Mouse (Mus musculus) embryonic facial prominence, embryonic 11.5 days (tissue): ENCODE measurements at regions not wholly inside any gene's neighbourhood (a gene's known extent, or its start where the extent isn't known, plus 50 kb on each side); places are given as distances from the start of the nearest gene placed in this dataset.

Experiments used
- ATAC-seq: fragments of 200-750 bp; cut with Nextera tagmentation; replicated peaks from 2 replicates; pipeline ENCODE4 v1.8.0; 2017; ENCODE audit warnings: low read depth; ENCODE audit not compliant: insufficient number of reproducible peaks, low FRiP score, low TSS enrichment
- DNase-seq: peaks from one replicate; pipeline ENCODE4 v3.0.0-alpha.2; 2015; ENCODE audit warnings: low spot score
- H3K27ac ChIP-seq: fragments of 300-500 bp; sonication (generic); replicated peaks from 2 replicates; pipeline ENCODE4 v1.5.1; 2014; ENCODE audit warnings: mild to moderate bottlenecking, low read depth, low read length, control low read depth
- H3K27me3 ChIP-seq: fragments of 300-500 bp; sonication (generic); 2 replicates; pipeline ENCODE4 v1.6.1; 2014; ENCODE audit warnings: mild to moderate bottlenecking, low read length, moderate library complexity, mixed read lengths; ENCODE audit not compliant: control insufficient read depth, insufficient read depth
- H3K36me3 ChIP-seq: fragments of 300-500 bp; sonication (generic); replicated peaks from 2 replicates; pipeline ENCODE4 v1.6.1; 2014; ENCODE audit warnings: low read depth, mild to moderate bottlenecking, low read length, moderate library complexity, mixed read lengths; ENCODE audit not compliant: control insufficient read depth, insufficient read depth
- H3K4me1 ChIP-seq: fragments of 300-500 bp; sonication (generic); 2 replicates; pipeline ENCODE4 v1.6.1; 2014; ENCODE audit warnings: low read length, mixed read lengths; ENCODE audit not compliant: control insufficient read depth, insufficient read depth
- H3K4me2 ChIP-seq: fragments of 300-500 bp; sonication (generic); 2 replicates; pipeline ENCODE4 v1.6.1; 2014; ENCODE audit warnings: low read depth, mild to moderate bottlenecking, control low read depth, low read length, moderate library complexity
- H3K4me3 ChIP-seq: fragments of 300-500 bp; sonication (generic); 2 replicates; pipeline ENCODE4 v1.5.1; 2014; ENCODE audit warnings: low read depth, low read length, control low read depth
- H3K9ac ChIP-seq: fragments of 300-500 bp; sonication (generic); replicated peaks from 2 replicates; pipeline ENCODE4 v1.6.1; 2014; ENCODE audit warnings: mild to moderate bottlenecking, control low read depth, low read length
- H3K9me3 ChIP-seq: fragments of 300-500 bp; sonication (generic); replicated peaks from 2 replicates; pipeline ENCODE4 v1.6.1; 2016; ENCODE audit warnings: mild to moderate bottlenecking, low read length, inconsistent platforms, mixed read lengths; ENCODE audit not compliant: control insufficient read depth
- WGBS: fragments of 180-500 bp; shearing (Covaris S2); extraction: QIAGEN DNeasy Blood & Tissue Kit; methylation state at CpG from one replicate; pipeline ENCODE4 v1.1.7; 2014; 5-methylcytosine and 5-hydroxymethylcytosine counted together

DNA sequence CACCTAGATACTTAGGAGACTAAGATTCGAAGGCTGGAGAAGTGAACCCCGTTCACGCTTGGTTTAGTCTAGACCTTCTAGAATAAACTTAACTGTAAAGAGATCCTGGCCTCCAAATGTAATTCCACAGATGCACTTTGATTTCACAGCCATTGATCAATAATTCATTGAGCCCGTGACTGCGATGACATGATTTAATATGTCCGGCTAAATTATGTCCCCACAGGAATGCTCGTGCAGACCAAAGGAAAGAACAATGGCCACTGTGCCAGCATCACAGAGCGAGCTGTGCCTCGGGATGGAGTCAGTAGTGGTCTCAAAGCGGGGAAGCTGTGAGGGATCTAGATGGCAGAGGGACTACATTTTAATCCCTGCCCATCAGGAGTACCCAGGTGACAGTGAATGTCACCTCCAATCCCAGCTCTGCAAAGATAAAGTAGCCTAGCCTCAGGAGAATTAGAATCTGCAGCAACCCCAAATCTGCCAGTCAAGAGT, 256.5 kb upstream of the Id2 start:
- Histone ChIP-seq H3K4me1 (no peaks in the 10 kb centered on the region), H3K27ac (no peak overlapping the region), H3K4me2 (no peak overlapping the region), H3K4me3 (no peak overlapping the region), H3K36me3 (no peaks in the 10 kb centered on the region), H3K27me3 (no peaks in the 10 kb centered on the region), H3K9me3 (no peaks in the 10 kb centered on the region), H3K9ac (no peak overlapping the region)
- WGBS = 91% methylated on average over 10 of the region's 10 CpGs
- no peak for ATAC-seq
- DNase-seq = no peak

DNA sequence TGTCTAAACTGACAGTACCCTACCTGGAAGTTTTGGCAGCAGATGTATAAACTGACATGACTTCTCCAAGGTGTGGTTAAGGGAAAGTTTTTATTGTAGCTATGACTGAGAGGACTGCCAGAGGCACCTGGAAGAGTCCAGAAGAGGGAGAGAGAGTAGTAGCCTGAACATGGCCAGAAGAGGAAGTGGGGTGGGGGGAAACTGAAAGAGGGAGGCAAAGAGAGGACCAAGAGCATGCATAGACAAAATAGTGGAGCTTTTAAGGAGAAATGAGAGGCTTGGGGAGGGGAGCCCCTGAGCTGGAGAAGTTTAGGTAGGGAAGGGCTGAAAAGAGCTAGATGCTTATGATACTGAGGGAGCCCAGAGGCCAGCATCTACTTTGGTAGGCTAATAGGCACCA, 255.2 kb upstream of the Id2 start:
- no peak overlapping the region for H3K4me3 ChIP-seq
- no peak overlapping the region for H3K27ac ChIP-seq
- no peaks in the 10 kb centered on the region for H3K27me3 ChIP-seq
- no peaks in the 10 kb centered on the region for H3K36me3 ChIP-seq
- H3K4me2 ChIP-seq = no peak overlapping the region
- no peaks in the 10 kb centered on the region for H3K9me3 ChIP-seq
- no peaks in the 10 kb centered on the region for H3K4me1 ChIP-seq
- DNase-seq (no peak), ATAC-seq (no peak)
- no peak overlapping the region for H3K9ac ChIP-seq

DNA sequence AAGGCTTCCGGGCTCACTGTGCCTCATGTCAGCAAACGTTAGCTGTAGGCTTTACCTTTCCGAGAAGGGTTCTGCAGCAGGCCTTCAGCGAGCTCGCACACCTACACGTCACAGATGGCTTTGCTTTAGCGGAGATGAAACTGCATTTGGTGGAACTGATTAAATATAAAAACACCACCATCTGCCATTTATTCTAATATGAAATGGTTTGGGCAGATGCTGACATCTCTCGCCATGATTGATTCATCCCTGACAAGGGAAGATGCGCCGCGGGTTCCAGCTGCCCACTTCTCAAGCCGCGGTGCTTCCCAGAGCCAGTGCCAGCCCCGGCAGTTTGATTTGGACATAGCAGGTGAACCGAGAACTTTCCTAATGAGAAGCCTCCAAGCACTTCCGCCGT, 247.4 kb upstream of the Id2 start:
- 79% methylated on average over 17 of the region's 17 CpGs for WGBS
- Histone ChIP-seq H3K27me3 (no peaks in the 10 kb centered on the region), H3K9ac (no peak overlapping the region), H3K4me1 (no peaks in the 10 kb centered on the region), H3K36me3 (no peaks in the 10 kb centered on the region), H3K4me3 (no peak overlapping the region), H3K9me3 (no peaks in the 10 kb centered on the region), H3K4me2 (no peak overlapping the region), H3K27ac (no peak overlapping the region)
- DNase-seq (no peak), ATAC-seq (no peak)

DNA sequence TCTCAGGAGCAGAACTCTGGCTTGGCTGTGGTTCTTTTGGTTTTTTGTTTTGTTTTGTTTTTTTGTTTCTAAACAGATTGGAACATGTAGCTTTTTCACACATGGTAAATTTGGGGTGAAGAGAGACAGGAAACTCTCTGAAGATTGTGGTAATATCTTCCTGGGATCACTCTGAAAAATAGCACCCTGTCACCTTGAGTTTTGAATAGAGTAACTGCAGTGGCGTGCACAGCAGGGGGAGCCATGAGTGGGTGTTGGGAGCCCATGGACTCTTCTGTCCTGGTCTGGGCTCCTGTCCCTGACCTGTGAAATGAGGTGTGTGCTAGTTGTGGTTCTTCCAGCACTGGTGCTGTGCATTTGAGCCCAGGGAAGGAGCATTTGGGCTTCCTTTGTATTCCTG, 241.8 kb upstream of the Id2 start:
- Histone ChIP-seq H3K27ac (no peak overlapping the region), H3K4me1 (no peaks in the 10 kb centered on the region), H3K4me3 (no peak overlapping the region), H3K27me3 (no peaks in the 10 kb centered on the region), H3K9me3 (no peaks in the 10 kb centered on the region), H3K9ac (no peak overlapping the region), H3K36me3 (no peaks in the 10 kb centered on the region), H3K4me2 (no peak overlapping the region)
- 63% methylated on average over 1 of the region's 1 CpGs for WGBS
- ATAC-seq (no peak), DNase-seq (no peak)

DNA sequence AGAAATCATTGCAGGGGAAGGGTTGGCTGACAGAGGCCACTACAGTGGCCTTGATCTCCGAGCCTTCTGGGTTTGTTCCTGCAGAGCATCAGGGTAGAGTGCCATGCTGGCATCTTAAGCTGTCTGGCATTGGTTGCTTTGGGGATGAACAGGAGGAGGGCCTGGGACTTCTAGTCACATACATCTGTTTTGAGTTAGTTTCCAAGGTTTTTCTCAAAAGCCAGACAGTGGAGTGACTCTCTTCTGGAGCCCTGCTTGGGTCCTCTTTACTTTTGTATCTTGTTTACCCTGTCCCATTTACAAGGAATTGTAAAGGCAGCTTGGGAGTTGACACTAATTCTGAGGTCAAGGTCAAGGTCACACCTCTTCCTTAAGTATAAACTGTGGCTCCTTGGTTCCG, 239.0 kb upstream of the Id2 start:
- Histone ChIP-seq H3K27ac (no peak overlapping the region), H3K9ac (no peak overlapping the region), H3K4me1 (no peaks in the 10 kb centered on the region), H3K4me2 (no peak overlapping the region), H3K36me3 (no peaks in the 10 kb centered on the region), H3K9me3 (no peaks in the 10 kb centered on the region), H3K4me3 (no peak overlapping the region), H3K27me3 (no peaks in the 10 kb centered on the region)
- WGBS = 21% methylated on average over 2 of the region's 2 CpGs
- no peak for ATAC-seq
- peak; percentile 50 for DNase-seq

DNA sequence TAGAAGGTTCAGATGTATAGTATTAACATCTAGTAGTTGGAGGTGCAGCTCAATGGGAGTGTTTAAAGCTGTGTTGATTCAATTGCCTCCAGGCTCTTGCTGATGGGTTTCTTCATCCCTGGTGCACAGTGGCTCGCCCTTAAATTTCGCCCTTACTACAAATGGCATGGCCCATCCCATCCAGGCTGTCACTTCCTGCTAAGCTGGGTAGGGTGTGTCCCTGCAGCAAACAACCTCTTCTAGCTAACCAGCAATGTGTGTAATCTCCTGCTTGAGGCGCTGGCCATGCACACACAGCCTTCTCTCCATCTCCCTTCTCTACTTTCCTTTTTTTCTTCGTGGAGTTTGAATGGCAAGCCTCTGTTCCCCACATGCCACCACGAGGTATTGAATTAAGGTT, 238.1 kb upstream of the Id2 start:
- Histone ChIP-seq H3K4me2 (no peak overlapping the region), H3K36me3 (no peaks in the 10 kb centered on the region), H3K4me3 (no peak overlapping the region), H3K9me3 (no peaks in the 10 kb centered on the region), H3K9ac (no peak overlapping the region), H3K4me1 (no peaks in the 10 kb centered on the region), H3K27ac (no peak overlapping the region), H3K27me3 (no peaks in the 10 kb centered on the region)
- WGBS = 80% methylated on average over 5 of the region's 5 CpGs
- no peak for DNase-seq
- ATAC-seq = no peak

DNA sequence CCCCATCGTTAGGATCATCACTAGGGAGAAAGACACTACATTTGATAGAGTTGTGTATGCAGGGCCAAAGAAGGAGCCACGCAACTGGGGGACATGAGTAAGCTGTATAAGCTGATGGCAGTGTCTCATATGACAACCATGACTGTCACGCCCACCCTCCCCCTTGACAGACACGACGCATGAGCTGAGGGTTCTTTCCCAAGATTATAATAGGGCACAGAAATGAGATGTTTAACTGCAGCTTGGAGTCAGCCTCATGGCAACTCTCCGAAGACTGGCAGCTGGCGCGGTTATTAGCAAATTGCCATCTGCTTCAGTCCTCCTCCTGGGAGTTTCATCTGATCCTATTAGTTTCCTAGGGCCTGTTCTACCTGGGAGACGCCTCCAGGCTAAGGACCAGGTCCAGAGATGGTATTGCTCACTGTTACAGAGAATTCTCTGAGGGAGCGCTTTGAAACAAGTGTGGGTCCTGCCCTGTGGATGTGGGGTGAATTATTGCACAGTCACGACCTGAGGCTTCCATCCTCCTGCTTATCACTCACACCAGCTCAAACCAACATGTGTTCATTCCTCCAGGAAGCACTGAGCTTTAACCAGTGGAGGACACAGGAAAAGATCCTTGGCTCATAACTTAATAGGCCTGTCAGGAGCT, 235.6 kb upstream of the Id2 start:
- no peaks in the 10 kb centered on the region for H3K27me3 ChIP-seq
- 86% methylated on average over 11 of the region's 11 CpGs for WGBS
- no peak overlapping the region for H3K9ac ChIP-seq
- H3K36me3 ChIP-seq = no peaks in the 10 kb centered on the region
- no peaks in the 10 kb centered on the region for H3K9me3 ChIP-seq
- no peak overlapping the region for H3K27ac ChIP-seq
- no peak for DNase-seq
- H3K4me1 ChIP-seq = no peaks in the 10 kb centered on the region
- no peak overlapping the region for H3K4me3 ChIP-seq
- no peak overlapping the region for H3K4me2 ChIP-seq
- no peak for ATAC-seq

DNA sequence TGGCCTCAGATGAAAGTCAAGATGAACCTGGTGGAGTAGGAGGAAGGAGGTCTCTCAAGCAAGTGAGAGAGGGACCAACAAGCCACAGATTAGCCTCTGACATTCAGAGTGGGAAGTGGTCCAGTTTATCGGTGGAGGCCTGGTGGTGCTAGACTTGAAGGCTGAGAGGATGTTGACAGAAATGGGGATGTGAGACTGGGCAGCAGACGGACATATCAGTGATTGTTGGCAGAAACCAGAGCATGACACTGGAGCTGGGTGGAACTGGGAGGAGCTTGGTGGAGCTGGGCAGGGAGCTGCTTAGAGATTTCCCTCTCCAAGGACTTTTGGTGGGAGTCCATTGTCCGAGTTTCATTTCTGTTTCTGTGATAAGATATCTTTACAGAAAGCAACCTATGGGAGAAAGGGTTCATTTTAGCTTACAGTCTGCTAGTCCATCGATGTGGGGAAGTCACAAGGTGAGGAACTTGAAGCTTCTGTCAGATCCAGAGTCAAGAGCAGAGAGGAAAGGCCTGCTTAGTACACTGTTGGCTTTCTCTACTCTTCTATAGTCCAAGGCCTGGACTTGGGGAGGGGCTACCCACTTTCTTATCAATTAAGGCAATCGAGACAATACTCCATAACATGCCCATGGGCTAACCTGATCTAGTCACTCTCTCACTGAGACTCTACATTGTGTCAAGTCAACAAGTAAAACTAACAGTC, 233.2 kb upstream of the Id2 start:
- 89% methylated on average over 5 of the region's 5 CpGs for WGBS
- no peak overlapping the region for H3K4me2 ChIP-seq
- no peak overlapping the region for H3K9ac ChIP-seq
- no peak for ATAC-seq
- no peaks in the 10 kb centered on the region for H3K4me1 ChIP-seq
- H3K4me3 ChIP-seq = no peak overlapping the region
- H3K9me3 ChIP-seq = no peaks in the 10 kb centered on the region
- H3K36me3 ChIP-seq = no peaks in the 10 kb centered on the region
- no peak overlapping the region for H3K27ac ChIP-seq
- H3K27me3 ChIP-seq = no peaks in the 10 kb centered on the region
- no peak for DNase-seq
